Mouse (Mus musculus): Measurements from ENCODE around the gene Glt1d1.

DNA sequence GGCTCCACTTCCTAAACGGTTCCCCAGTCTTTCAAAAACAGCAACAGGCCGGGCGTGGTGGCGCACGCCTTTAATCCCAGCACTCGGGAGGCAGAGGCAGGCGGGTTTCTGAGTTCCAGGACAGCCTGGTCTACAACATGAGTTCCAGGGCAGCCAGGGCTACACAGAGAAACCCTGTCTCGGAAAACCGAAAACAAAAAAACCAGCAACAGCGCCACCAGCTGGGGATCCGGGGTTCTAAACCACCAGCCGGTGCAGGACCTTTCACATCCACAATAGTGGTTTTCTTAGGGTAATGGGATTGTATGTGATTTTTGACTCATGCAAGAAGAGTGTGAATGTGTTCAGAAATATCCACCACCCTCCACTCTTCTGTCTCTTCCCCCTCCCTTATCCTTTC is 4.8 kb upstream of the Glt1d1 start:
- no peak for TF ChIP-seq CTCF (IDR thresholded peaks at IDR 0.05; ENCODE audit: low read depth)
- TF ChIP-seq EP300 (IDR thresholded peaks at IDR 0.05; ENCODE audit: low read depth) = no peak

Measured in liver, postnatal 0 days (tissue).